Mouse (Mus musculus): ENCODE results near the gene Hdac4. TPM values are rescaled to one million over a fixed set of nuclear protein-coding genes. Genes with fewer than 3 reads are reported as not detected.
A peak's percentile ranks its signal among the peaks of the same experiment; 100 is the strongest.

The Hdac4 gene
- polyA plus RNA-seq, 1 experiment from 2014 or later, result 24.1 TPM

DNA sequence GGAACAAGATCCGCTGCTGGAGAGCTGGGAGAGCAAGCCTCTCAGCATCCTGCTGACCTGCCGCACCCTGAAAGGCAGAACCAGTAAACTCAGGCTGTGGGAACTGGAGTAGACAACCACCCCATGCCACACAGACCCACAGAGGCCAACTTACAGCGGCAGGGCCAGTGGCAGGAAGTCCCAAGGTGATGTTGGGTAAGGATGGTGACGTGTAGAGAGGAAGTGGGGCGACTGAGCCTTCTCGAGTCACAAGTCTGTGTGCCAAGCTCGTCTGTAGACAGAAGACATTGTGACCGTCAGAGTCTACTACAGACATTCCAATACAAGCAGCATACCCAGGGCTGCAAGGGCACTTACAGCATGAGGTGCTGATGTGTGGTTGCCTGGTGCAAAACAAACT is 211.0 kb downstream of the Hdac4 start:
- Histone ChIP-seq H3K27me3 (replicated peaks; ENCODE audit: control insufficient read depth, insufficient read depth, low read length) (no peaks in the 10 kb centered on the region), H3K36me3 (ENCODE audit: control insufficient read depth, insufficient read depth, low read length) (peaks cover 90% of the 10 kb centered on the region), H3K4me3 (ENCODE audit: low read depth, low read length) (no peak overlapping the region), H3K4me1 (ENCODE audit: control insufficient read depth, insufficient read depth, low read length) (no peaks in the 10 kb centered on the region), H3K27ac (replicated peaks; ENCODE audit: low read depth, low read length) (no peak overlapping the region), H3K9me3 (ENCODE audit: control insufficient read depth, low read length) (no peaks in the 10 kb centered on the region), H3K9ac (ENCODE audit: low read depth, low read length) (no peak overlapping the region), H3K4me2 (ENCODE audit: low read depth, low read length) (no peak overlapping the region)
- DNase-seq (ENCODE audit: low spot score), result no peak
- no peak for ATAC-seq (ENCODE audit: low read depth)
- 81% methylated on average over 8 of the region's 8 CpGs for WGBS

GRCm38 (mm10) chr1:91981381-91981780 is 214.1 kb downstream of the Hdac4 start:
- H3K36me3 ChIP-seq (ENCODE audit: control insufficient read depth, insufficient read depth, low read length), result peaks cover 79% of the 10 kb centered on the region

DNA sequence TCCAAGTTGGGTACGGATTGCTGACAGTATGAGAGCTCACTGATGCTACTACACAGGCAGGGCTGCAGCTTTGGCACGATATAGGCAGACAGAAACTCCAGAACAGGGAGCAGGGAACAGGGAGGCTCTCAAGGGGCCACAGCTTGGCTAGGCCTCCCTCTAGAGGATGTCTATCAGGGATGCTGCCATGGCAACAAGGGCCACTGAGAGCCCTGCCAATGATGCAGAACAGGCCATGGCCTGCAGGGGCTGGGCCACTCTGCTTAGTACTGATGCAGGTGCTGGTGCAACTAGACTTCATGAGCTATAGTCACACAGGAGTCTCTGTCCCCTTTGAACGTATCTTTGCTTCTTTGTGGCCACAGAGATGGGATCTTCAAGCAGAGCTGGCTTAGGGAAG is 217.1 kb downstream of the Hdac4 start:
- no peaks in the 10 kb centered on the region for H3K27me3 ChIP-seq (replicated peaks; ENCODE audit: control insufficient read depth, insufficient read depth, low read length)
- no peaks in the 10 kb centered on the region for H3K9me3 ChIP-seq (ENCODE audit: control insufficient read depth, low read length)
- H3K9ac ChIP-seq (ENCODE audit: low read depth, low read length), result no peak overlapping the region
- DNase-seq (ENCODE audit: low spot score) (no peak), ATAC-seq (ENCODE audit: low read depth) (peak; percentile 81; the same call in 1 of the 2 replicates)
- H3K4me1 ChIP-seq (ENCODE audit: control insufficient read depth, insufficient read depth, low read length), result no peaks in the 10 kb centered on the region
- WGBS, result 55% methylated on average over 3 of the region's 3 CpGs
- H3K4me3 ChIP-seq (ENCODE audit: low read depth, low read length), result no peak overlapping the region
- H3K27ac ChIP-seq (replicated peaks; ENCODE audit: low read depth, low read length), result no peak overlapping the region
- H3K36me3 ChIP-seq (ENCODE audit: control insufficient read depth, insufficient read depth, low read length), result peaks cover 70% of the 10 kb centered on the region
- H3K4me2 ChIP-seq (ENCODE audit: low read depth, low read length), result no peak overlapping the region

More at GRCm38 (mm10) chr1:91981381-91981780, 214.1 kb downstream of the Hdac4 start:
- ATAC-seq (ENCODE audit: low read depth) (no peak), DNase-seq (ENCODE audit: low spot score) (no peak)
- Histone ChIP-seq H3K27ac (replicated peaks; ENCODE audit: low read depth, low read length) (no peak overlapping the region), H3K9me3 (ENCODE audit: control insufficient read depth, low read length) (no peaks in the 10 kb centered on the region), H3K4me3 (ENCODE audit: low read depth, low read length) (no peak overlapping the region), H3K4me2 (ENCODE audit: low read depth, low read length) (no peak overlapping the region), H3K9ac (ENCODE audit: low read depth, low read length) (no peak overlapping the region), H3K27me3 (replicated peaks; ENCODE audit: control insufficient read depth, insufficient read depth, low read length) (no peaks in the 10 kb centered on the region), H3K4me1 (ENCODE audit: control insufficient read depth, insufficient read depth, low read length) (no peaks in the 10 kb centered on the region)
- WGBS, result 50% methylated on average over 1 of the region's 1 CpGs

DNA sequence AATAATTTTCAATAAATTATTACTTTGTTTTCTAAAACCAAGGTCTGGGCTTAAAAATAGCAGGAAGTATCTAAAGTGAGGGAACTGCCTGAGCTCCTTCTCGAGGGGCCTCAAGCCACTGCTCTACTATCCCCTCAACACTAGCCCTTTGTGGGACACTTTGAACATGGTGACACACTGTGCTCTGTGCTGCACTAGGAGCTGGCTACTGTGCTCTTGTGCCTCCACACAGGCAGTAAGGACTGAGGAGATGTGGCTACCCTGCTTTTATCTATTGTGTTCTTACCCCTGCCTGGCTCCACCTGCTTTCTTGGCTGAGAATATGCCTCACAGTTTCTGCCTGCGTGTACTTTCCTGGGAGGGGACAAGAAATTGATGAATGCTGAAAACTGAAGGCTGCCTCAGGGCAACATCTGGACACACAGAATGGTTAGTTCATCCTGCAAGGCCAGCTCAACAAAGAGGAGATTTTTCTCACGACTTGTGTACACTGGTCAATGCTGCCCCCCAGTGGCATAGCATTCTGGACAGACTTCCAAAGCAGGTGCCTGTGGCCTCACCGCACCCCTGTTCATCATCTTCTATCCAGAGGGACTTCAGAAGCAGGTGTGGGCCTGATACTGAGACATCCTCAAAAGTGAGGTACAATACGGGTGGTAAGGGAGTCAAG is 226.7 kb downstream of the Hdac4 start:
- Histone ChIP-seq H3K9me3 (ENCODE audit: control insufficient read depth, low read length) (no peaks in the 10 kb centered on the region), H3K27me3 (replicated peaks; ENCODE audit: control insufficient read depth, insufficient read depth, low read length) (no peaks in the 10 kb centered on the region), H3K4me3 (ENCODE audit: low read depth, low read length) (no peak overlapping the region), H3K9ac (ENCODE audit: low read depth, low read length) (no peak overlapping the region), H3K4me1 (ENCODE audit: control insufficient read depth, insufficient read depth, low read length) (peaks cover 2% of the 10 kb centered on the region; the same call in 1 of the 2 replicates), H3K36me3 (ENCODE audit: control insufficient read depth, insufficient read depth, low read length) (peaks cover 80% of the 10 kb centered on the region), H3K27ac (replicated peaks; ENCODE audit: low read depth, low read length) (0 out of 2 replicates have a peak overlapping the region, but pooled peaks have one; percentile 10), H3K4me2 (ENCODE audit: low read depth, low read length) (no peak overlapping the region)
- no peak for ATAC-seq (ENCODE audit: low read depth)
- peak; percentile 69 for DNase-seq (ENCODE audit: low spot score)
- WGBS, result 44% methylated on average over 5 of the region's 5 CpGs

DNA sequence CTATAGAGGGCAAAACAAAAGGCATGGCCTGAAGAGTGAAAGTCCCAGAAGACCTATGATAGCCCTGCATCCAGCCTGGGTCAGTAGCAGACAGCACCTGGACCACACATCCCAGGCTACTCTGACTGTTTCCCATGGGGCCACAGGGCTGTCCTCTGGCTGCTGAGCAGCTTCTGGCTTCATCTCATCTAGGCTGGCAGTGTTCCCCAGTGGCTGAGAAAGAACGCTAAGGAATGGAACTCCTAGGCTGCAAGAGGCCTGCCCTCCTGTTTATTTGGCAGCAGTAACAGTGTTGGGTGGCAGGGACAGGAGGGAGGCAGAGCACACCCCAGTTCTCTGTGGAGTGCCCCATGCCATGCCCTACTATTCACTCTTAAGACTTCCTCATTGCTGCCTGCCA is 228.5 kb downstream of the Hdac4 start:
- Histone ChIP-seq H3K4me3 (ENCODE audit: low read depth, low read length) (no peak overlapping the region), H3K4me2 (ENCODE audit: low read depth, low read length) (no peak overlapping the region), H3K27me3 (replicated peaks; ENCODE audit: control insufficient read depth, insufficient read depth, low read length) (no peaks in the 10 kb centered on the region), H3K9me3 (ENCODE audit: control insufficient read depth, low read length) (no peaks in the 10 kb centered on the region), H3K27ac (replicated peaks; ENCODE audit: low read depth, low read length) (no peak overlapping the region), H3K9ac (ENCODE audit: low read depth, low read length) (no peak overlapping the region), H3K36me3 (ENCODE audit: control insufficient read depth, insufficient read depth, low read length) (peaks cover 67% of the 10 kb centered on the region), H3K4me1 (ENCODE audit: control insufficient read depth, insufficient read depth, low read length) (peaks cover 16% of the 10 kb centered on the region)
- DNase-seq (ENCODE audit: low spot score) (no peak), ATAC-seq (ENCODE audit: low read depth) (no peak)
- 92% methylated on average over 1 of the region's 1 CpGs for WGBS

- DNase-seq (ENCODE audit: low spot score) (peak; percentile 53), ATAC-seq (ENCODE audit: low read depth) (0 out of 2 replicates have a peak, but pooled peaks have one; percentile 8)
- 46% methylated on average over 9 of the region's 9 CpGs for WGBS
Observed at GRCm38 (mm10) chr1:91964486-91965335, 230.8 kb downstream of the Hdac4 start.

DNA sequence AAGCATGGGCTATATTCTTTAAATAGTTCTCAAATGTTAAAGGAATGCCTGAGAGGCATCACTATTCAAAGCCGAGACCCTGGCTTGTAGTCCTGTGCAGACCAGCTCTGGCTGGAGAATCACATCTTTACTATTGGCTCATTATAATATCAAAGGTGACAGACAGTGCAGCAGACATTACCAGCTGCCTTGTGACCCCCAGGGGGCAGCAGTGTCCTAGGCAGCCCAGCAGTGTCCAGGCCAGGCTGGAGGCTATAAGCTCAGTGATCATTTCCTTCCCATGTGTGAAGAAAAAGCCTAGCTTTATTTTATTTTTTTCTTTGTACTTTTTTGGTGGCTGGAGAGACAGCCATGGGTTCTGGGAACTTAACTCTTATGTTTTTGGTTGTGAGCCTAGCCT is 233.2 kb downstream of the Hdac4 start:
- DNase-seq (ENCODE audit: low spot score), result peak; percentile 40
- no peaks in the 10 kb centered on the region for H3K9me3 ChIP-seq (ENCODE audit: control insufficient read depth, low read length)
- ATAC-seq (ENCODE audit: low read depth), result peak; percentile 61; the same call in 1 of the 2 replicates
- no peak overlapping the region for H3K4me3 ChIP-seq (ENCODE audit: low read depth, low read length)
- no peak overlapping the region for H3K9ac ChIP-seq (ENCODE audit: low read depth, low read length)
- H3K27me3 ChIP-seq (replicated peaks; ENCODE audit: control insufficient read depth, insufficient read depth, low read length), result no peaks in the 10 kb centered on the region
- 0 out of 2 replicates have a peak overlapping the region, but pooled peaks have one; percentile 19 for H3K27ac ChIP-seq (replicated peaks; ENCODE audit: low read depth, low read length)
- WGBS, result 85% methylated on average over 1 of the region's 1 CpGs
- peaks cover 54% of the 10 kb centered on the region; the same call in 1 of the 2 replicates for H3K36me3 ChIP-seq (ENCODE audit: control insufficient read depth, insufficient read depth, low read length)
- no peak overlapping the region for H3K4me2 ChIP-seq (ENCODE audit: low read depth, low read length)
- H3K4me1 ChIP-seq (ENCODE audit: control insufficient read depth, insufficient read depth, low read length), result peaks cover 16% of the 10 kb centered on the region

More at GRCm38 (mm10) chr1:91964486-91965335, 230.8 kb downstream of the Hdac4 start:
- Histone ChIP-seq H3K27ac (replicated peaks; ENCODE audit: low read depth, low read length) (peak overlapping the region; percentile 53), H3K4me3 (ENCODE audit: low read depth, low read length) (no peak overlapping the region), H3K4me1 (ENCODE audit: control insufficient read depth, insufficient read depth, low read length) (peaks cover 16% of the 10 kb centered on the region), H3K36me3 (ENCODE audit: control insufficient read depth, insufficient read depth, low read length) (peaks cover 61% of the 10 kb centered on the region), H3K9me3 (ENCODE audit: control insufficient read depth, low read length) (no peaks in the 10 kb centered on the region), H3K27me3 (replicated peaks; ENCODE audit: control insufficient read depth, insufficient read depth, low read length) (no peaks in the 10 kb centered on the region), H3K4me2 (ENCODE audit: low read depth, low read length) (no peak overlapping the region), H3K9ac (ENCODE audit: low read depth, low read length) (no peak overlapping the region)

DNA sequence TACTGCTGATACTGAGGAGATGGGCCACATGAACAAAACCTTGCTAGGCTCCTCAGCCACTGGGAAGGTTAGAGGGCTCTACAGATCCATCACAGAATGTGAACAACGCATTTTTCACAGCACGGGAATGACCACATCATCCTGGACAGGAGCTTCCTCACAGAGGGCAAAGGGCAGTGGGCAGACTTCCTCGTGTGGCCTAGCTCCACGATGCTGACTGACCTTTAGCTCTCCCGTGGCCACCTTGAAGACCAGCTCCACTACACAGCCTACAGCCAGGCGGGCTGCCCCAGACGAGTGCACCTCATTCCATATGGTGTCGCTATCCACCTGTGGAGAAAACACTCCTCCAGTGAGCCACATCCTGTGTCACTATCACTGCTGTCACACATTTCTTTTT is 234.3 kb downstream of the Hdac4 start:
- Histone ChIP-seq H3K9ac (ENCODE audit: low read depth, low read length) (no peak overlapping the region), H3K27ac (replicated peaks; ENCODE audit: low read depth, low read length) (no peak overlapping the region), H3K9me3 (ENCODE audit: control insufficient read depth, low read length) (no peaks in the 10 kb centered on the region), H3K4me1 (ENCODE audit: control insufficient read depth, insufficient read depth, low read length) (peaks cover 16% of the 10 kb centered on the region), H3K4me2 (ENCODE audit: low read depth, low read length) (no peak overlapping the region), H3K27me3 (replicated peaks; ENCODE audit: control insufficient read depth, insufficient read depth, low read length) (no peaks in the 10 kb centered on the region), H3K36me3 (ENCODE audit: control insufficient read depth, insufficient read depth, low read length) (peaks cover 54% of the 10 kb centered on the region), H3K4me3 (ENCODE audit: low read depth, low read length) (no peak overlapping the region)
- WGBS, result 59% methylated on average over 8 of the region's 8 CpGs
- ATAC-seq (ENCODE audit: low read depth), result no peak
- DNase-seq (ENCODE audit: low spot score), result no peak
